Mouse (Mus musculus) neural tube, embryonic 12.5 days (tissue): ENCODE data around the gene Morc2a. TPM values are rescaled to one million over a fixed set of nuclear protein-coding genes. Genes with fewer than 3 reads are reported as not detected.
A peak's percentile ranks its signal among the peaks of the same experiment; 100 is the strongest.
"Not testable (repeated sequence)": the region's sequence is repeated elsewhere in the genome, so short reads cannot be mapped to it uniquely, and the experiment has no call there.

Experiments used
- ATAC-seq: fragments of 200-750 bp; cut with Nextera tagmentation; 2 replicates; pipeline ENCODE4 v1.8.0; 2017; ENCODE audit warnings: low read depth, mild to moderate bottlenecking, moderate TSS enrichment, moderate library complexity; ENCODE audit not compliant: low FRiP score
- H3K27ac ChIP-seq: fragments of 300-500 bp; sonication (generic); 2 replicates; pipeline ENCODE4 v1.5.1; 2016
- H3K27me3 ChIP-seq: fragments of 300-500 bp; sonication (generic); replicated peaks from 2 replicates; pipeline ENCODE4 v1.6.1; 2016; ENCODE audit warnings: mild to moderate bottlenecking
- H3K36me3 ChIP-seq: fragments of 300-500 bp; sonication (generic); 2 replicates; pipeline ENCODE4 v1.6.1; 2016; ENCODE audit warnings: mild to moderate bottlenecking
- H3K4me1 ChIP-seq: fragments of 300-500 bp; sonication (generic); 2 replicates; pipeline ENCODE4 v1.6.1; 2016
- H3K4me2 ChIP-seq: fragments of 300-500 bp; sonication (generic); replicated peaks from 2 replicates; pipeline ENCODE4 v1.6.1; 2016; ENCODE audit warnings: mild to moderate bottlenecking
- H3K4me3 ChIP-seq: fragments of 300-500 bp; sonication (generic); 2 replicates; pipeline ENCODE4 v1.5.1; 2016
- H3K9ac ChIP-seq: fragments of 300-500 bp; sonication (generic); 2 replicates; pipeline ENCODE4 v1.6.1; 2016; ENCODE audit warnings: mild to moderate bottlenecking
- H3K9me3 ChIP-seq: fragments of 300-500 bp; sonication (generic); 2 replicates; pipeline ENCODE4 v1.6.1; 2016; ENCODE audit warnings: mild to moderate bottlenecking
- WGBS: fragments of 180-500 bp; shearing (Covaris S2); methylation state at CpG from one replicate; pipeline ENCODE4 v1.1.7; 2016; 5-methylcytosine and 5-hydroxymethylcytosine counted together
- polyA plus RNA-seq: library from polyadenylated mRNA; unstranded; fragments of >200 nt; fragmentation: Nextera tagmentation; extraction: Ambion mirVana; gene quantifications from 2 replicates; pipeline ENCODE4 v1.2.1, GENCODE M21; 2016

Morc2a gene
- 48.0 and 55.9 TPM in 2 replicates for polyA plus RNA-seq

- Histone ChIP-seq H3K27me3 (no peaks in the 10 kb centered on the region), H3K9me3 (peaks cover 15% of the 10 kb centered on the region), H3K4me2 (peak within 1 kb of the TSS; percentile 70), H3K27ac (peak within 1 kb of the TSS; percentile 88), H3K9ac (peak within 1 kb of the TSS; percentile 98), H3K36me3 (peaks cover 30% of the 10 kb centered on the region), H3K4me3 (peak within 1 kb of the TSS; percentile 97), H3K4me1 (peaks cover 6% of the 10 kb centered on the region)
- ATAC-seq = peak; percentile 99
- WGBS = 1% methylated on average over 81 of the region's 81 CpGs
Measured at GRCm38 (mm10) chr11:3648964-3649841, at the start of gene Morc2a. Gene Morc2a, plus strand, starts transcription at chr11:3649191.

GRCm38 (mm10) chr11:3601966-3602365, 47.0 kb upstream of the Morc2a start:
- H3K27ac ChIP-seq, H3K4me2 ChIP-seq, H3K4me3 ChIP-seq, H3K27me3 ChIP-seq, H3K36me3 ChIP-seq, H3K9ac ChIP-seq, ATAC-seq, H3K9me3 ChIP-seq, H3K4me1 ChIP-seq: not testable (repeated sequence)
- WGBS = 69% methylated on average over 1 of the region's 1 CpGs

GRCm38 (mm10) chr11:3602687-3603086, 46.3 kb upstream of the Morc2a start:
- 52% methylated on average over 2 of the region's 2 CpGs for WGBS
- not testable (repeated sequence) for H3K4me3 ChIP-seq, H3K9me3 ChIP-seq, H3K27ac ChIP-seq, H3K4me1 ChIP-seq, ATAC-seq, H3K36me3 ChIP-seq, H3K27me3 ChIP-seq, H3K9ac ChIP-seq, H3K4me2 ChIP-seq

- no peaks in the 10 kb centered on the region for H3K27me3 ChIP-seq
- H3K36me3 ChIP-seq = no peaks in the 10 kb centered on the region
- no peak overlapping the region for H3K9ac ChIP-seq
- no peak overlapping the region for H3K4me2 ChIP-seq
- 92% methylated on average over 5 of the region's 5 CpGs for WGBS
- no peaks in the 10 kb centered on the region for H3K4me1 ChIP-seq
- no peak overlapping the region for H3K27ac ChIP-seq
- H3K9me3 ChIP-seq = no peaks in the 10 kb centered on the region
- no peak for ATAC-seq
- H3K4me3 ChIP-seq = no peak overlapping the region
Measured at GRCm38 (mm10) chr11:3606456-3606855, 42.5 kb upstream of the Morc2a start.

GRCm38 (mm10) chr11:3615576-3615975, 33.4 kb upstream of the Morc2a start:
- Histone ChIP-seq H3K4me3 (no peak overlapping the region), H3K9ac (no peak overlapping the region), H3K36me3 (no peaks in the 10 kb centered on the region), H3K4me2 (no peak overlapping the region), H3K27ac (no peak overlapping the region), H3K27me3 (no peaks in the 10 kb centered on the region), H3K9me3 (no peaks in the 10 kb centered on the region), H3K4me1 (no peaks in the 10 kb centered on the region)
- ATAC-seq = no peak
- 88% methylated on average over 4 of the region's 4 CpGs for WGBS

- no peak for ATAC-seq
Measured at GRCm38 (mm10) chr11:3622826-3623225, 26.2 kb upstream of the Morc2a start.

GRCm38 (mm10) chr11:3624391-3625027, 24.5 kb upstream of the Morc2a start:
- Histone ChIP-seq H3K36me3 (no peaks in the 10 kb centered on the region), H3K27ac (no peak overlapping the region), H3K4me1 (peaks cover 6% of the 10 kb centered on the region), H3K27me3 (peaks cover 12% of the 10 kb centered on the region), H3K9ac (no peak overlapping the region), H3K4me3 (no peak overlapping the region), H3K4me2 (no peak overlapping the region), H3K9me3 (0 out of 2 replicates have a peak, but pooled peaks cover 5% of the 10 kb centered on the region)
- WGBS = 78% methylated on average over 4 of the region's 4 CpGs
- ATAC-seq = no peak

More at GRCm38 (mm10) chr11:3622826-3623225, 26.2 kb upstream of the Morc2a start:
- Histone ChIP-seq H3K4me1 (no peaks in the 10 kb centered on the region), H3K9ac (no peak overlapping the region), H3K4me3 (no peak overlapping the region), H3K27me3 (no peaks in the 10 kb centered on the region), H3K9me3 (0 out of 2 replicates have a peak, but pooled peaks cover 5% of the 10 kb centered on the region), H3K4me2 (no peak overlapping the region), H3K36me3 (no peaks in the 10 kb centered on the region), H3K27ac (no peak overlapping the region)
- WGBS = 81% methylated on average over 5 of the region's 5 CpGs

GRCm38 (mm10) chr11:3628999-3629491, 19.9 kb upstream of the Morc2a start:
- no peak for ATAC-seq
- H3K9ac ChIP-seq = peak overlapping the region; percentile 45
- WGBS = 2% methylated on average over 32 of the region's 32 CpGs
- peaks cover 6% of the 10 kb centered on the region for H3K4me1 ChIP-seq
- H3K9me3 ChIP-seq = 0 out of 2 replicates have a peak, but pooled peaks cover 5% of the 10 kb centered on the region
- peak overlapping the region; percentile 92 for H3K4me2 ChIP-seq
- peak overlapping the region; percentile 39 for H3K4me3 ChIP-seq
- H3K27me3 ChIP-seq = peaks cover 12% of the 10 kb centered on the region
- no peaks in the 10 kb centered on the region for H3K36me3 ChIP-seq
- H3K27ac ChIP-seq = no peak overlapping the region

GRCm38 (mm10) chr11:3633269-3633668, 15.7 kb upstream of the Morc2a start:
- H3K27me3 ChIP-seq, H3K27ac ChIP-seq, H3K4me3 ChIP-seq, ATAC-seq, H3K9ac ChIP-seq, H3K36me3 ChIP-seq, H3K4me1 ChIP-seq, H3K4me2 ChIP-seq: not testable (repeated sequence)
- peaks cover 11% of the 10 kb centered on the region; the same call in 1 of the 2 replicates for H3K9me3 ChIP-seq
- 83% methylated on average over 8 of the region's 8 CpGs for WGBS

- Histone ChIP-seq H3K4me1 (peaks cover 6% of the 10 kb centered on the region), H3K27me3 (no peaks in the 10 kb centered on the region), H3K4me2 (peak overlapping the region; percentile 70), H3K9ac (peak overlapping the region; percentile 98; the same call in 1 of the 2 replicates), H3K9me3 (peaks cover 19% of the 10 kb centered on the region), H3K36me3 (peaks cover 45% of the 10 kb centered on the region), H3K27ac (no peak overlapping the region), H3K4me3 (peak overlapping the region; percentile 97)
- no peak for ATAC-seq
- WGBS = 85% methylated on average over 5 of the region's 5 CpGs
Measured at GRCm38 (mm10) chr11:3647688-3648087, 1.3 kb upstream of the Morc2a start.

GRCm38 (mm10) chr11:3648305-3648963, 557 bp upstream of the Morc2a start:
- Histone ChIP-seq H3K36me3 (peaks cover 38% of the 10 kb centered on the region), H3K4me2 (peak overlapping the region; percentile 70), H3K9me3 (peaks cover 15% of the 10 kb centered on the region)

GRCm38 (mm10) chr11:3650141-3650540, 1.1 kb downstream of the Morc2a start:
- H3K27ac ChIP-seq = no peak overlapping the region
- WGBS = 92% methylated on average over 6 of the region's 6 CpGs
- no peak overlapping the region for H3K9ac ChIP-seq
- H3K4me1 ChIP-seq = peaks cover 6% of the 10 kb centered on the region
- H3K4me2 ChIP-seq = peak overlapping the region; percentile 70
- H3K4me3 ChIP-seq = peak overlapping the region; percentile 97; the same call in 1 of the 2 replicates
- H3K27me3 ChIP-seq = no peaks in the 10 kb centered on the region
- no peak for ATAC-seq
- peaks cover 5% of the 10 kb centered on the region for H3K9me3 ChIP-seq
- peaks cover 21% of the 10 kb centered on the region for H3K36me3 ChIP-seq

More at GRCm38 (mm10) chr11:3648305-3648963, 557 bp upstream of the Morc2a start:
- Histone ChIP-seq H3K27me3 (no peaks in the 10 kb centered on the region), H3K9ac (peak overlapping the region; percentile 98), H3K4me3 (peak overlapping the region; percentile 97), H3K4me1 (peaks cover 6% of the 10 kb centered on the region), H3K27ac (peak overlapping the region; percentile 88)
- ATAC-seq = peak; percentile 39; the same call in 1 of the 2 replicates
- WGBS = 1% methylated on average over 60 of the region's 62 CpGs
